Mouse (Mus musculus) urinary bladder, postnatal 25 days (tissue): ENCODE measurements at regions not wholly inside any gene's neighbourhood (a gene's known extent, or its start where the extent isn't known, plus 50 kb on each side); places are given as distances from the start of the nearest gene placed in this dataset.

ENCODE experiments used
- DNase-seq: peaks from one replicate; pipeline ENCODE4 v3.0.0; 2022; ENCODE audit warnings: low spot score

DNA sequence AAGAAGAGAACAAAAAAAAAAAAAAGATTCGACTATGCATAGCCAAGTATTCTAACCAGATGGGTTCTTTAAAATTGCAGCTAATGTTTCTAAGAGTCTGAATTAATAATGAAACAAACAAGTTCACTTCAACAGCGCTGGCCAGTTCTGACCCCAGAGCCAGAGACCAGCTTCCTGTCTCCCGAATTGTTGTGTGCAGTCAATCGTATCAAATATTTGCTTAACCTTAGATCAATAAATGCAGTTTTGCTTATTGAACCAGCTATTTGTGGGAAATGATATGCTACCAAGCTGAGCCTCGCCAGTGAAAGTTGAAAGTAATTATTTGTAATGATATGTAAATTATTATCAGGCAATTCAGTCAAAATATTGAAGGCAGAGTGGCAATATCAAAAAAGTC lies 287.4 kb upstream of the Tmem132c start:
- DNase-seq, result no peak

GRCm38 (mm10) chr5:126954634-126955033 lies 287.0 kb upstream of the Tmem132c start:
- DNase-seq, result no peak

DNA sequence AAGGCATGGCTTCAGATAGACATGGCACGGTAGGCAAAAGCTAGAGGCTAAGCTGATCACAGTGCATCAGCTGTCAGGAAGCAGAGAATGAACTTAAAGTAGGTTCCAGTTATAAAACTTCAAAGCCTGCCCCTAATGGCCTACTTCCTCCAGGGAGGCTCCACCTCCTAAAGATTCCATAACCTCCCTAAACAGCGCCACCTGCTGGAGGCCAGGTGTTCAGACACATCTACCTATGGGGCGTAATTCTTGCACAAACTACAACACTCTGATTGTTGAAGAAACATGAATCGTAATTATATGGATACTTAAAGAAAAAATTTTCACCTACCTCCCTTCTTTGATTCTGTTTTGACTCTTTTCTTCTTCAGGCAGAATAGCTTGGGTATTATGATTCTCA lies 277.0 kb upstream of the Tmem132c start:
- no peak for DNase-seq

DNA sequence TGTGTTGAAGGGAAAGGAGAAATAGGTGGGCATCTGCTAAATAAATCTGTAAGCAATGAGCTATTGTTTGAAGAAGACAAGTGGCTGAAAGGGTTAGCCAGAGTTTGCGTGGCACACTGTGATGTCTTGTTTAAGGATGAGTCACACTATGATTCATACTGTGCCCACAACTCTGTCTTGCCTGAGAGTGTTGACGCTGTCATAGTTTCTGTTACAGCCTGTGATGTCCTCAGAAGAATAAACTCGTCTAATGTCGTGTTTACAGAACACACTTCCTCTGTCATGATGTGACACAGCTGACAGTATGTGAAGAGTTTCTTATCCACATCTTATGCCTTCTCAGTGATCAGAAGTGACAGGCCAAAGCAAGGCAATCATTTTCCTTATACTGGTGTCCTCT lies 274.5 kb upstream of the Tmem132c start:
- no peak for DNase-seq

DNA sequence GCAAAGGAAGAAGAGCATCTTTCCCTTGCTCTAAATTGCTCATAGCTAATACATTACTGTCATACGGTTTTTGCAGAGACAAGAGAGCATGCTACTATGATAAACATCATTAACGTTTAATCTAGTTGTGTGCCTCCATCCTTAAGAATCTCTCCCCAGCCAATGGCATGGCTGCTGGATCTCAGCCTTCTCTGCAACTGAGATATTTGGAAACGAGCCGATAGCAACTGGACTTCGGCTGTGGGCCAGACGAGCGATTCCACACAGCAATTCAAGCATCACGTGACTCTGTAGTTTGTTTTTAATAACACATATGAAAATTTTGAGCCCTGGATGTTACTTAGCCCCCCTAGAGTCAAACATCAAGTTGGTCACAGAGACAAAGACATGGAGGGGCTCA lies 272.2 kb upstream of the Tmem132c start:
- DNase-seq, result no peak

DNA sequence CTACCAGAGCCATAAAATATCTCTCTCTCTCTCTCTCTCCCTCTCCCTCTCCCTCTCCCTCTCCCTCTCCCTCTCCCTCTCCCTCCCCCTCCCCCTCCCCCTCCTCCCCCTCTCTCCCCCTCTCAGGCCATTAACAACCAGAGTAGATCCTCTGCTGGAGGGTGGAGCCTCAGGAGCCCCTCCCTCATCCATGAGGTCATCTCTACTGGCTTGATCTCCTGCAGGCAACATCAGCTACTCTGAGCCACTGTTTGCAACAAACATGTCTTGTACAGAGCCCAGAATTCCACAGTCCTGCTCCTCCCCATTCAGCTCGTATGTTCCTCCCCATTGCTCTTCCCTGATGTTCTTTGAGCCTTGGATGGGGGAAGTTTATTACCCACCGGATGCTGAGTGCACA lies 270.3 kb upstream of the Tmem132c start:
- no peak for DNase-seq

DNA sequence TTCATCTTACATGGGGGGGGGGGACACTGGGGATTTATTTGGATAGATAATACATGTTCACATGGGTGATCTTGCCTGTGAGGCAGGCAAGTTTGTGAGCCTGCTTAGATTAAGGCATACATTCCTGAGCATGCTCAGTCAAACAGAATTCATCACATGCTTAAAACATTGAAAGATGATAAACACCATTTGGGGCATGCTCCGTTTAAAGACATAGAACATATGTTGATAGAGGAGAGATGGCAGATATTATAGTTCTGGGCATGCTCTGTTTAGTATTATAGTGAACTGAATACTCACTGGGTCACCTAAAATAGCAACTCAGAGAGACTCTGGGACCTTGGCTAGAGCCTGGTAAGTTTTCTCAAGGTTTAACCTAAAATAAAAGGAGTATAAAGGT lies 269.6 kb upstream of the Tmem132c start:
- DNase-seq, result no peak

- no peak for DNase-seq
Measured at GRCm38 (mm10) chr5:126973425-126973824, 268.2 kb upstream of the Tmem132c start.

DNA sequence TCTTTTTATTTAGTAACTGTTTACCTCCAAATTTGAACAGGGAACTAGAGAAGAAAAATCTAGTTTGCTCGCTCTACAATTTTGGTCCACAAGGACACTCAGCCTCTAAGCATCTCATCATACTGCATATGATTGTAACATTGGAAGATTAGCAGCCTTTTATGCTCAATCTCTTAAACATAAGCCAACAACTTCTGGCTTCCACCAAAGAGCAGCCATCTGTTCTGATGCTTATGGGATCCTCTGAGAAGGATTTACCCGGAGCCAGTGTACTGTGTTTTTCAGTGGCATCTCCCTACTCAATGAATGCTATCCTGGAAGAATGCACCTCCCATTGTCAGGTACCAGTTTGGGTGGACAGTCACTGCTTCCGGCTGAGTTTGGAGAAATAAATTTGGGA lies 267.0 kb upstream of the Tmem132c start:
- no peak for DNase-seq

DNA sequence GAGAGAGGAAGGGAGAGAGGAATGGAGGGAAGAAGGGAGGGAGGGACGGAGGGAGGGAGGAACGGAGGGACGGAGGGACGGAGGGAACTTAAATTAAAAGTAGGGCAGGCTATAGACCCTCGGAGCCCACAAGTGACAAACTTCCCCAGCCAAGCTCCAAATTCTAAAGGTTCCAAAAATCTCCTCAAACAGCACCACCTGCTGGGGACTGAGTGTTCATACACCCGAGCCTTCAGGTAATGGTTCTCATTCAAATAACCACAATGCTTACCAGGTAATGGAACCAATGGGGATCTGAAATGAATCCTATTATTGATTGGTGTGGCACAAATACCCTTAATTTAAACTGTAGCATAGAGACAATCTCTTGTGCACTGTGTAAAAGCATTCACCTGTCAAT lies 246.0 kb upstream of the Tmem132c start:
- no peak for DNase-seq

- DNase-seq, result no peak
Measured at GRCm38 (mm10) chr5:127014166-127014565, 227.4 kb upstream of the Tmem132c start.

DNA sequence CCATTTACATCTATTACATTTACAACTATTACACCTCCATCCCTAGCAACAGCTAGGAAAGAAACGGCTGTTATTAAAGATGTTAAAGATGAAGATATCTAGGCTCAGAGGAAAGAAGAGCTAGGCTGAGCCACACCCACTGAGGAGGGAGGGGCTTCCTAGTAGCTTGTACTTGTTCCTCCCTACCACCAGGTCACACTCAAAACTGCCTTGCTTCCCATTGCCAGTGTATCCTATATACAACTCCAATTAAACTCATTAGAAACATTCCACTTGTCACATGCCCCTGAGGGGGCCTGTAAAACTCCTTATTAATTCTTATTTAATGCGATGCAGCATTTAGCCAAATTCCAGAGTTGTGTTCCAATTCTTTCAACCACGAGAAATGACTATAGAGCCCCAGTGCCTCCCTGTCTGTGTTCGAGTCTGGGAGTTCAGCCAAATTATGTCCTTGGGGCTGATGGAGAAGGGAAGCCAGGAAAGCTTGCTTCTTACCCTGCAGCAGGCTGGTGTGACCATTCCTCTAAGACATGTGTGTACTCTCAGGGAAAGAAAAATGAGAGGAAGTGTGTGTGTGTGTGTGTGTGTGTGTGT lies 225.0 kb upstream of the Tmem132c start:
- no peak for DNase-seq

GRCm38 (mm10) chr5:127017971-127018370 lies 223.6 kb upstream of the Tmem132c start:
- no peak for DNase-seq

- DNase-seq, result no peak
Measured at GRCm38 (mm10) chr5:127036472-127036871, 205.1 kb upstream of the Tmem132c start.

GRCm38 (mm10) chr5:127057770-127058169 lies 183.8 kb upstream of the Tmem132c start:
- DNase-seq, result no peak

DNA sequence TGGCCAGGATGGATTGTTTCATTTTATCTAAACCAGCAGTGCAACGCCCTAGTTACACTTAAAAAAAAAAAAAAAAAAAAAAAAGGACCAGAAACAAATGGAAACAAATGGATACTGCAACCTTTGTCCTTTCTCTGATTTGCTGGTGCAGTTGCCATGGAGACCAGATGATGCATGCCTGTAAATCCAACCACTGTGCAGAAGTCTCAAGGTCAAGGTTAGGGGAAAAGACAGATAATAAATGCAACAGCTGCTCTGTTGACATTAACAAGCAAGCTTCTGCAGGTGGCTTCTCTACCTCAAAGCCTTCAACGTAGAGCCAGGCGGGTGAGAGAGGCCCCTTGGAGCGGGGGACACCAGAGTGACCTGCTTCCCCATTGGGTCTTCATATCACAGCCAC lies 167.3 kb upstream of the Tmem132c start:
- no peak for DNase-seq
